Mouse (Mus musculus) neutrophil, adult 5-6 weeks (primary cell): ENCODE measurements around the gene Gpcpd1. TPM values are rescaled to one million over a fixed set of nuclear protein-coding genes. Genes with fewer than 3 reads are reported as not detected.

ENCODE experiments used
- ATAC-seq: fragments of 151-379, 151-347 bp; 2 replicates; pipeline ENCODE4 v1.8.0; 2017; ENCODE audit warnings: mild to moderate bottlenecking, moderate TSS enrichment; ENCODE audit not compliant: insufficient number of reproducible peaks, poor library complexity, low FRiP score, severe bottlenecking; ENCODE audit errors: extremely low read depth
- total RNA-seq: library from RNA; stranded (forward); fragments of 200-1000 nt; gene quantifications from 2 replicates; pipeline ENCODE4 v1.2.3, GENCODE M21; 2017

Gpcpd1 gene
- 559 and 604 TPM in 2 replicates for total RNA-seq

- ATAC-seq, result no peak
Observed at GRCm38 (mm10) chr2:132587240-132587779, at the start of gene Gpcpd1. TSS of gene Gpcpd1 (minus strand) at chr2:132587729.

GRCm38 (mm10) chr2:132636534-132636933 lies 49.0 kb upstream of the Gpcpd1 start:
- ATAC-seq, result no peak

GRCm38 (mm10) chr2:132628626-132629025 lies 41.1 kb upstream of the Gpcpd1 start:
- no peak for ATAC-seq

- ATAC-seq, result no peak
Observed at GRCm38 (mm10) chr2:132623092-132623491, 35.6 kb upstream of the Gpcpd1 start.

GRCm38 (mm10) chr2:132617693-132618092 lies 30.2 kb upstream of the Gpcpd1 start:
- ATAC-seq, result no peak

GRCm38 (mm10) chr2:132613581-132614188 lies 26.2 kb upstream of the Gpcpd1 start:
- ATAC-seq, result no peak

- ATAC-seq, result no peak
Observed at GRCm38 (mm10) chr2:132611551-132612233, 24.2 kb upstream of the Gpcpd1 start.

GRCm38 (mm10) chr2:132607141-132608093 lies 19.9 kb upstream of the Gpcpd1 start:
- ATAC-seq, result peak; percentile 92

GRCm38 (mm10) chr2:132605795-132606563 lies 18.4 kb upstream of the Gpcpd1 start:
- no peak for ATAC-seq

- ATAC-seq, result no peak
Observed at GRCm38 (mm10) chr2:132604922-132605321, 17.4 kb upstream of the Gpcpd1 start.

- ATAC-seq, result no peak
Observed at GRCm38 (mm10) chr2:132603706-132604105, 16.2 kb upstream of the Gpcpd1 start.

GRCm38 (mm10) chr2:132601777-132602176 lies 14.2 kb upstream of the Gpcpd1 start:
- no peak for ATAC-seq

- ATAC-seq, result peak; percentile 13
Observed at GRCm38 (mm10) chr2:132600081-132600480, 12.6 kb upstream of the Gpcpd1 start.

- ATAC-seq, result peak; percentile 59
Observed at GRCm38 (mm10) chr2:132599127-132599526, 11.6 kb upstream of the Gpcpd1 start.

GRCm38 (mm10) chr2:132597866-132598480 lies 10.4 kb upstream of the Gpcpd1 start:
- ATAC-seq, result no peak

GRCm38 (mm10) chr2:132597226-132597625 lies 9.7 kb upstream of the Gpcpd1 start:
- ATAC-seq, result peak; percentile 72

GRCm38 (mm10) chr2:132595601-132596235 lies 8.2 kb upstream of the Gpcpd1 start:
- peak; percentile 58 for ATAC-seq

GRCm38 (mm10) chr2:132592126-132592525 lies 4.6 kb upstream of the Gpcpd1 start:
- ATAC-seq, result no peak
